Mouse (Mus musculus): Measurements from ENCODE around the gene Clip3. TPM values are rescaled to one million over a fixed set of nuclear protein-coding genes. Genes with fewer than 3 reads are reported as not detected.

Clip3 gene
- polyA plus RNA-seq, 1 experiment from 2014 or later, result 76.3 TPM

DNA sequence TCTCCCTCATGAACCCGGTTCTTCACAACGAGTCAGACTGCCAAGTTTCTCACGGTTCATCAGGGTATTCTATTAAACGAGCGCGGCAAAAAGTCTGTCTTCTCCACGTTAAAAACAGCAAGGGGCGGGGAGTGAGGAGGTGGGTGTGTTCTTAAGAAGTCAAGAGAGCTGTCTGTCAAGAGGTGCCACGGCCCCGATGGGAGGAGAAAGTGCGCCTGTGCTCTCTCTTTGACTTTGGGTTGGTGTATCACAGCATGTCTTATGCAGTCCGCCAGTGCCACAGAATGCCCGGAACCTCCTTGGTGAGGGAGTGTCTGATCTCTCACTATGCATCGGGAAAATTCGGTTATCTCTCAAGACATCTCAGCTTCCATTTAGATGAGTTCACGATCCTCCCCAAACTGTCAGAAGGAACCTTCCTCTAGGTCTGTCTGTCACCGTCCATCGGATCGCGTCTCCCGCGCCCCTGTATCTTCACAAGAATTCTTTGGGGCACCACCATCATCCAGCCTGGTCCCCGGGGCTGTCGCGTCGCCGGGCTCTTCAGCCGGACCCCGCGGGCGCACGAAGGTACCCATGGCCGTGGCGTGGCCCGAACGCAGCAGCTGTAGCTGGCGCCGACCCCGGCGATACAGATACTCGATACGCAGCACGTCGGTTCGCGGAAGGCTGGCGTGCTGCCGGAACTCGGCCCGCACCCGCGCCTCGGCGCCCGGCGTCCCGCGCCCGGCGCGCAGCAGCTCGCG lies 30.2 kb downstream of the Clip3 start, which contains the start of gene E130208F15Rik:
Gene E130208F15Rik, plus strand, starts transcription at position 202 of the 746 bp plus-strand sequence.
- peaks cover 17% of the 10 kb centered on the region for H3K4me1 ChIP-seq
- peak within 1 kb of the TSS; percentile 84 for H3K27ac ChIP-seq (replicated peaks)
- peaks cover 4% of the 10 kb centered on the region; the same call in 1 of the 2 replicates for H3K27me3 ChIP-seq
- peak; percentile 34 for ATAC-seq (ENCODE audit: low FRiP score, low read depth)
- peak within 1 kb of the TSS; percentile 73 for H3K4me2 ChIP-seq (replicated peaks)
- H3K9ac ChIP-seq (replicated peaks), result peak within 1 kb of the TSS; percentile 92
- peak within 1 kb of the TSS; percentile 87 for H3K4me3 ChIP-seq
- no peaks in the 10 kb centered on the region for H3K36me3 ChIP-seq
- 0 out of 2 replicates have a peak, but pooled peaks cover 3% of the 10 kb centered on the region for H3K9me3 ChIP-seq
- under 1% methylated on average over 63 of the region's 63 CpGs for WGBS

- ATAC-seq (ENCODE audit: low FRiP score, low read depth), result peak; percentile 99
- under 1% methylated on average over 20 of the region's 20 CpGs for WGBS
Observed at GRCm38 (mm10) chr7:30322285-30322667, 30.7 kb downstream of the Clip3 start.

GRCm38 (mm10) chr7:30322865-30323264 lies 31.3 kb downstream of the Clip3 start:
- peak overlapping the region; percentile 84; the same call in 1 of the 2 replicates for H3K27ac ChIP-seq (replicated peaks)
- 33% methylated on average over 6 of the region's 6 CpGs for WGBS

More at GRCm38 (mm10) chr7:30322285-30322667, 30.7 kb downstream of the Clip3 start:
- 0 out of 2 replicates have a peak, but pooled peaks cover 3% of the 10 kb centered on the region for H3K9me3 ChIP-seq
- H3K27ac ChIP-seq (replicated peaks), result peak overlapping the region; percentile 84
- H3K4me1 ChIP-seq, result peaks cover 19% of the 10 kb centered on the region
- peak overlapping the region; percentile 73 for H3K4me2 ChIP-seq (replicated peaks)
- H3K27me3 ChIP-seq, result peaks cover 8% of the 10 kb centered on the region; the same call in 1 of the 2 replicates
- peak overlapping the region; percentile 92 for H3K9ac ChIP-seq (replicated peaks)
- H3K4me3 ChIP-seq, result peak overlapping the region; percentile 87
- H3K36me3 ChIP-seq, result no peaks in the 10 kb centered on the region

GRCm38 (mm10) chr7:30323795-30324194 lies 32.3 kb downstream of the Clip3 start, which contains the start of gene Sdhaf1:
Gene Sdhaf1 (minus strand): TSS chr7:30323895.
- Histone ChIP-seq H3K27ac (replicated peaks) (peak within 1 kb of the TSS; percentile 84; the same call in 1 of the 2 replicates), H3K4me3 (peak within 1 kb of the TSS; percentile 87), H3K9me3 (0 out of 2 replicates have a peak, but pooled peaks cover 3% of the 10 kb centered on the region), H3K4me2 (replicated peaks) (peak within 1 kb of the TSS; percentile 73), H3K4me1 (peaks cover 19% of the 10 kb centered on the region), H3K9ac (replicated peaks) (peak within 1 kb of the TSS; percentile 92), H3K36me3 (no peaks in the 10 kb centered on the region), H3K27me3 (peaks cover 12% of the 10 kb centered on the region; the same call in 1 of the 2 replicates)
- WGBS, result 79% methylated on average over 3 of the region's 3 CpGs
- ATAC-seq (ENCODE audit: low FRiP score, low read depth), result no peak

More at GRCm38 (mm10) chr7:30322865-30323264, 31.3 kb downstream of the Clip3 start:
- Histone ChIP-seq H3K36me3 (no peaks in the 10 kb centered on the region), H3K4me3 (peak overlapping the region; percentile 87), H3K27me3 (peaks cover 12% of the 10 kb centered on the region; the same call in 1 of the 2 replicates), H3K9ac (replicated peaks) (peak overlapping the region; percentile 92), H3K4me1 (peaks cover 19% of the 10 kb centered on the region), H3K9me3 (0 out of 2 replicates have a peak, but pooled peaks cover 3% of the 10 kb centered on the region), H3K4me2 (replicated peaks) (peak overlapping the region; percentile 73)
- ATAC-seq (ENCODE audit: low FRiP score, low read depth), result peak; percentile 2; the same call in 1 of the 2 replicates

GRCm38 (mm10) chr7:30324300-30324944 lies 32.9 kb downstream of the Clip3 start:
- Histone ChIP-seq H3K9me3 (0 out of 2 replicates have a peak, but pooled peaks cover 3% of the 10 kb centered on the region), H3K4me3 (no peak overlapping the region), H3K27me3 (peaks cover 12% of the 10 kb centered on the region; the same call in 1 of the 2 replicates), H3K27ac (replicated peaks) (no peak overlapping the region), H3K4me2 (replicated peaks) (no peak overlapping the region), H3K4me1 (peaks cover 19% of the 10 kb centered on the region), H3K9ac (replicated peaks) (no peak overlapping the region), H3K36me3 (no peaks in the 10 kb centered on the region)
- no peak for ATAC-seq (ENCODE audit: low FRiP score, low read depth)
- 86% methylated on average over 5 of the region's 5 CpGs for WGBS

DNA sequence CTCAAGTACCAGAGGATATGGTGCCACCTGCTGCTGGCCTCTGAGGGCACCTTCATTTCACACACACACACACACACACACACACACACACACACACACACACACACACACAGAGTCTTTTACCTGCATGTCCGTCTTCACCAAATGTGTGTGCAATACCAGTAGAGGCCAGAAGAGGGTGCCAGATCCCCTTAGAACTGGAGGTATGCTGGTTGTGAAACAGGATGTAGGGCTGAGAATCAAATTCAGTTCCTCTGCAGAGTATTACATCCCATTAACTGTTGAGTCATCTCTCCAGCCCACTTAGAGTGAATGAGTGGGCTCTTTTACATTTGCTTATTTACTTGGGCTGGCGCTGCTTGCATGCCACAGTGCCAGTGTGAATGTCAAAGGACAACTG lies 33.8 kb downstream of the Clip3 start:
- Histone ChIP-seq H3K27me3 (peaks cover 12% of the 10 kb centered on the region; the same call in 1 of the 2 replicates), H3K9me3 (0 out of 2 replicates have a peak, but pooled peaks cover 3% of the 10 kb centered on the region), H3K27ac (replicated peaks) (no peak overlapping the region), H3K4me3 (no peak overlapping the region), H3K36me3 (no peaks in the 10 kb centered on the region), H3K4me2 (replicated peaks) (no peak overlapping the region), H3K4me1 (peaks cover 19% of the 10 kb centered on the region), H3K9ac (replicated peaks) (no peak overlapping the region)
- WGBS, result 59% methylated on average over 2 of the region's 2 CpGs
- no peak for ATAC-seq (ENCODE audit: low FRiP score, low read depth)

GRCm38 (mm10) chr7:30326427-30326826 lies 34.9 kb downstream of the Clip3 start:
- Histone ChIP-seq H3K36me3 (no peaks in the 10 kb centered on the region), H3K4me3 (no peak overlapping the region), H3K4me2 (replicated peaks) (no peak overlapping the region), H3K27ac (replicated peaks) (no peak overlapping the region), H3K9me3 (0 out of 2 replicates have a peak, but pooled peaks cover 3% of the 10 kb centered on the region), H3K27me3 (peaks cover 16% of the 10 kb centered on the region; the same call in 1 of the 2 replicates), H3K9ac (replicated peaks) (no peak overlapping the region), H3K4me1 (peaks cover 12% of the 10 kb centered on the region)
- no peak for ATAC-seq (ENCODE audit: low FRiP score, low read depth)

- H3K9me3 ChIP-seq, result 0 out of 2 replicates have a peak, but pooled peaks cover 3% of the 10 kb centered on the region
- WGBS, result 63% methylated on average over 15 of the region's 15 CpGs
- no peak overlapping the region for H3K9ac ChIP-seq (replicated peaks)
- no peak overlapping the region for H3K4me3 ChIP-seq
- peaks cover 16% of the 10 kb centered on the region; the same call in 1 of the 2 replicates for H3K27me3 ChIP-seq
- peaks cover 16% of the 10 kb centered on the region for H3K4me1 ChIP-seq
- H3K4me2 ChIP-seq (replicated peaks), result no peak overlapping the region
- no peak overlapping the region for H3K27ac ChIP-seq (replicated peaks)
- H3K36me3 ChIP-seq, result no peaks in the 10 kb centered on the region
- no peak for ATAC-seq (ENCODE audit: low FRiP score, low read depth)
Observed at GRCm38 (mm10) chr7:30327140-30327539, 35.6 kb downstream of the Clip3 start.

- 0 out of 2 replicates have a peak, but pooled peaks cover 3% of the 10 kb centered on the region for H3K9me3 ChIP-seq
- H3K4me1 ChIP-seq, result peaks cover 10% of the 10 kb centered on the region
- H3K9ac ChIP-seq (replicated peaks), result no peak overlapping the region
- 57% methylated on average over 10 of the region's 10 CpGs for WGBS
- ATAC-seq (ENCODE audit: low FRiP score, low read depth), result no peak
- peaks cover 27% of the 10 kb centered on the region for H3K27me3 ChIP-seq
- no peaks in the 10 kb centered on the region for H3K36me3 ChIP-seq
- H3K4me2 ChIP-seq (replicated peaks), result no peak overlapping the region
- no peak overlapping the region for H3K27ac ChIP-seq (replicated peaks)
- no peak overlapping the region for H3K4me3 ChIP-seq
Observed at GRCm38 (mm10) chr7:30328379-30328778, 36.9 kb downstream of the Clip3 start.

GRCm38 (mm10) chr7:30331887-30332286 lies 40.4 kb downstream of the Clip3 start:
- H3K4me1 ChIP-seq, result peaks cover 15% of the 10 kb centered on the region
- peak overlapping the region; percentile 41 for H3K4me2 ChIP-seq (replicated peaks)
- WGBS, result 3% methylated on average over 13 of the region's 13 CpGs
- ATAC-seq (ENCODE audit: low FRiP score, low read depth), result peak; percentile 91
- no peaks in the 10 kb centered on the region for H3K36me3 ChIP-seq
- peaks cover 51% of the 10 kb centered on the region for H3K27me3 ChIP-seq
- no peaks in the 10 kb centered on the region for H3K9me3 ChIP-seq
- H3K9ac ChIP-seq (replicated peaks), result no peak overlapping the region
- H3K4me3 ChIP-seq, result 0 out of 2 replicates have a peak overlapping the region, but pooled peaks have one; percentile 12
- H3K27ac ChIP-seq (replicated peaks), result no peak overlapping the region

GRCm38 (mm10) chr7:30332622-30333259 lies 41.2 kb downstream of the Clip3 start:
- Histone ChIP-seq H3K9ac (replicated peaks) (no peak overlapping the region), H3K4me3 (no peak overlapping the region), H3K4me2 (replicated peaks) (no peak overlapping the region), H3K36me3 (no peaks in the 10 kb centered on the region), H3K27me3 (peaks cover 43% of the 10 kb centered on the region), H3K9me3 (no peaks in the 10 kb centered on the region), H3K27ac (replicated peaks) (no peak overlapping the region), H3K4me1 (peaks cover 13% of the 10 kb centered on the region)
- WGBS, result 69% methylated on average over 18 of the region's 18 CpGs
- ATAC-seq (ENCODE audit: low FRiP score, low read depth), result no peak
